Mouse (Mus musculus) embryo, embryonic 10 days (tissue): ENCODE measurements at regions not wholly inside any gene's neighbourhood (a gene's known extent, or its start where the extent isn't known, plus 50 kb on each side); places are given as distances from the start of the nearest gene placed in this dataset.

ENCODE experiments used
- DNase-seq: peaks from one replicate; pipeline ENCODE4 v3.0.0-alpha.2; 2015; ENCODE audit warnings: low spot score

- DNase-seq, result no peak
These were observed 97.4 kb upstream of the Sphkap start for GRCm38 (mm10) chr1:83505386-83505785.

GRCm38 (mm10) chr1:83496888-83497287, 88.9 kb upstream of the Sphkap start:
- DNase-seq, result no peak

- DNase-seq, result no peak
These were observed 88.4 kb upstream of the Sphkap start for GRCm38 (mm10) chr1:83496380-83496779.

GRCm38 (mm10) chr1:83495022-83495421, 87.0 kb upstream of the Sphkap start:
- DNase-seq, result no peak

- DNase-seq, result no peak
These were observed 71.1 kb upstream of the Sphkap start for GRCm38 (mm10) chr1:83479111-83479510.
